Mouse (Mus musculus) bone marrow macrophage, adult 2 months (primary cell): ENCODE results near the gene Slc43a3. TPM values are rescaled to one million over a fixed set of nuclear protein-coding genes. Genes with fewer than 3 reads are reported as not detected.

Experiments used
- H3K27ac ChIP-seq: 2 replicates; pipeline ENCODE4 v1.5.1; 2012; ENCODE audit warnings: low read depth, low read length; ENCODE audit not compliant: insufficient read depth
- H3K4me1 ChIP-seq: 2 replicates; pipeline ENCODE4 v1.6.1; 2012; ENCODE audit warnings: low read length; ENCODE audit not compliant: control insufficient read depth, insufficient read depth
- H3K4me3 ChIP-seq: 2 replicates; pipeline ENCODE4 v1.5.1; 2012; ENCODE audit warnings: mild to moderate bottlenecking, low read length, moderate library complexity; ENCODE audit not compliant: insufficient read depth
- CTCF ChIP-seq: IDR thresholded peaks from 2 replicates; pipeline ENCODE4 v1.5.1; 2012; ENCODE audit warnings: low read depth, mild to moderate bottlenecking, low read length, moderate library complexity
- POLR2A ChIP-seq: IDR thresholded peaks from 2 replicates; pipeline ENCODE4 v1.6.1; 2012; ENCODE audit warnings: mild to moderate bottlenecking, low read depth, low read length, borderline replicate concordance
- polyA plus RNA-seq: library from polyadenylated mRNA; stranded (reverse); fragments of >200 nt; gene quantifications from 2 replicates; pipeline ENCODE4 v1.2.4, GENCODE M21; 2012; ENCODE audit not compliant: missing spikeins, insufficient read depth, insufficient read length

The Slc43a3 gene
- polyA plus RNA-seq, 1 experiment = 15.3 TPM

DNA sequence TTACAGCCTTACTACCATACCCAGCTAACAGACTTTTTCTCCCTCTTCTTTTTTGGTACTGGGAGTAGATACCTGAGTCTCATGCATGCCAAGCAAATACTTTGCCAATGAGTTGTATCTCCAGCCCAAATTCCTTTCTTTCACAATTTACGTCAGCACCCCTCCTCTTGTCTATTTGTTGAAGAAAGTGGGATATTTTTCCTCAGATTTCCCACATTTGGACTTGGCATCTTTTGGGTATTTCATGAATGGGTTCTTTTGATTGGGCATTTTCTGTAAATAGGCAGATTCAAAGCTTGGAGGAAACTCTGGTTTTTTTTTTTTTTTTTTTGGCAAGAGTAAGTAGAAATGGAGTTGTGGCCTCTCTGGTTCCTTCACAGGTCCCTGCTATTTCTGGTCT lies 15.9 kb downstream of the Slc43a3 start:
- TF ChIP-seq POLR2A (no peak), CTCF (no peak)

DNA sequence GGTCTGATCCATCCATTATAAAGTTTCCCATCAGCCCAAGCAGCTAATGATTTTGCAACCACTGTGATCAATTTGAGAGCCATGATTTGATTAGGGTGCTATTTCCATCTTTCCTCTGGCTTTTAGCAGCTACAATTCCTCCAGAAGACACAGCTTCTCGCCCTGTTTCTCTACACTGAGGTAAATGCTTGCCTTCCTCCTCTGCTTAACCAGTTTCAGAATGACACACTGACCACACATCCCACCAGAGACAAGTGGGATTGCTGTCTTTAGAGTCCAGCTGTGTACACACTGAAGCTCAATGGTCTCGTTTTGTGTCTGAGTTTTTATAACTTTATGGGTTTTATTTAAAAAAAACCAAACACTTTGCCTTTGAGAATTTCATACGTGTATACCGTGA lies 16.3 kb downstream of the Slc43a3 start:
- no peak overlapping the region for H3K4me3 ChIP-seq
- H3K27ac ChIP-seq = no peak overlapping the region
- no peaks in the 10 kb centered on the region for H3K4me1 ChIP-seq
- no peak for TF ChIP-seq POLR2A
- TF ChIP-seq CTCF = no peak

More for the DNA sequence above, 15.9 kb downstream of the Slc43a3 start:
- no peaks in the 10 kb centered on the region for H3K4me1 ChIP-seq
- H3K27ac ChIP-seq = no peak overlapping the region
- no peak overlapping the region for H3K4me3 ChIP-seq

GRCm38 (mm10) chr2:84955435-84955834 lies 19.1 kb downstream of the Slc43a3 start:
- H3K4me1 ChIP-seq = no peaks in the 10 kb centered on the region
- no peak overlapping the region for H3K27ac ChIP-seq
- no peak for TF ChIP-seq POLR2A
- no peak for TF ChIP-seq CTCF
- no peak overlapping the region for H3K4me3 ChIP-seq

- no peak overlapping the region for H3K4me3 ChIP-seq
- TF ChIP-seq POLR2A = no peak
- TF ChIP-seq CTCF = peak; percentile 95
- H3K4me1 ChIP-seq = no peaks in the 10 kb centered on the region
- no peak overlapping the region for H3K27ac ChIP-seq
Measured at GRCm38 (mm10) chr2:84956274-84956673, 19.9 kb downstream of the Slc43a3 start.

GRCm38 (mm10) chr2:84958588-84959264 lies 22.3 kb downstream of the Slc43a3 start:
- Histone ChIP-seq H3K27ac (no peak overlapping the region), H3K4me3 (no peak overlapping the region), H3K4me1 (no peaks in the 10 kb centered on the region)
- no peak for TF ChIP-seq CTCF
- no peak for TF ChIP-seq POLR2A

DNA sequence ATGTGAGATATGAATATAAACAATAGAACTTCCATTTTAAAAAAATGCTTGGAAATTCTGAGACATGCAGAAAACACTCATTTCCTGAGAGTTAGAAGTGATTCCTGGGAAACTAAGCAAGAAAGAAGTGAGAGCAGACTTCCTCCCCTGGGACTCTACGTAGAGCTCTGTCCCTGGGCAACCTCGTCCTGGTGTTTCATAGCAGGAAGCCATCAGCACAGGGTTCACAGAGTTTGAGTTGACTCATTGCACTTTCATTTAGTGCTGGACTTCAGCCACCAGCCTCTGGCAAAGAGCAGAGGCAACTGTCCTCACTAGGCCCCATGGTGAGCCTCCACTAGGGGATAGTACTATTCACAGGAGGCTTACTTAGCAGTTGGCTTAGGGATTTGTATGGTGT lies 24.9 kb downstream of the Slc43a3 start:
- Histone ChIP-seq H3K4me1 (no peaks in the 10 kb centered on the region), H3K27ac (no peak overlapping the region), H3K4me3 (no peak overlapping the region)
- TF ChIP-seq CTCF (no peak), POLR2A (no peak)

DNA sequence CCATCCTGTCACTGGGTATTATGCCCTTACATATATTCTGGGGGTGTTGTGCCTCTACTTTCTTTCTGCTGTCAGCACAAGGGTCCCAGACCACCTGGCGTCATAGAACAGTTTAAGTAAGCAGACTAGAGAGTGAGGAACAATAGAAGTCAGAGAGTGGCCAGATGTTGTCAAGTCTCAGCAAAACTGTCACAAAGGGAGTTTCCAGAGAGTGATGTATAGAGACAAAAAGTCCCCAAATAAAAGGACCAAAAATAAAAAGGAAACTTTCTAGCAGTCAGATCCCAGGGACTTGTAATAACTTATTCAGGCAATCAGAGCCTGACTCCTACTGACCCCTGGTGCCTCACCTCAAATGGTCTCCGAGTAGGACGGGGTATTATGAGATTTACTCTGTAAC lies 25.5 kb downstream of the Slc43a3 start:
- TF ChIP-seq CTCF (no peak), POLR2A (no peak)
- Histone ChIP-seq H3K4me3 (no peak overlapping the region), H3K27ac (no peak overlapping the region), H3K4me1 (0 out of 2 replicates have a peak, but pooled peaks cover under 1% of the 10 kb centered on the region)

DNA sequence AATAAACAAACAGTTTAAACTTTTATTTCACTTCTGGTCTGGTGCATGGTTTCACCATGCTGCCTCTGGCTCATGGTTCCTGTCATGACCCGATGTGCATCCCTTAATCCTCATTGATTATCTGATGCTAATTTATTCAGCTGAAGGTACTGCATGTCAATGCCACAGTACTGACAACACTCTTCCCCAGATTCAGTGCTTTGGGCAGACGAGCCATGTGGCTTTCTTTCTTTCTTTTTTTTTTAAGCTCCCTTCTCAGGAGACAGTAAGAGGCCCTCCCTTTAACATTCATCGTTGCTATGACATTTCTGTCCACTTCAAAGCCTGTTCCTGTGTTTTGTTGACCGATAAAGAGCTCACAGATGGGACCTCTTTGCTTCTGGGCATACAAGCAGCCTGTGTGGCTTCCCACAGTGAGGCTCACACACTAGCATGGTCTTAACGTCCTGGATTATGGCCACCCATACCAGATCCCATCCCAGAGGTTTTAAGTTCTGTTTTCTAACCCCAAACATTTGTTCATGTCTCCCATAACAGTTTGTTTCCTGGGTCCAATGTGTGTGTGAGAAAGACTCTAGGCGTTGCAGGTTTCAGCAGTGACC lies 26.6 kb downstream of the Slc43a3 start:
- TF ChIP-seq POLR2A (no peak), CTCF (no peak)
- H3K4me3 ChIP-seq = no peak overlapping the region
- no peak overlapping the region for H3K27ac ChIP-seq
- peaks cover 6% of the 10 kb centered on the region for H3K4me1 ChIP-seq

GRCm38 (mm10) chr2:84964111-84964801 lies 27.9 kb downstream of the Slc43a3 start:
- no peak for TF ChIP-seq CTCF
- TF ChIP-seq POLR2A = no peak
- Histone ChIP-seq H3K4me3 (no peak overlapping the region), H3K27ac (no peak overlapping the region), H3K4me1 (peaks cover 6% of the 10 kb centered on the region)
